Mouse (Mus musculus) megakaryocyte, adult 5-6 weeks (primary cell): ENCODE data around the gene Speer4d. TPM values are rescaled to one million over a fixed set of nuclear protein-coding genes. Genes with fewer than 3 reads are reported as not detected.
"Not testable (repeated sequence)": the region's sequence is repeated elsewhere in the genome, so short reads cannot be mapped to it uniquely, and the experiment has no call there.

Experiments
- ATAC-seq: 2 replicates; pipeline ENCODE4 v1.8.0; 2016; ENCODE audit warnings: mild to moderate bottlenecking, inconsistent platforms; ENCODE audit not compliant: poor library complexity, severe bottlenecking
- total RNA-seq, 2 experiments: library from RNA; stranded (forward) in 1 of 2; stranded (reverse) in 1 of 2; fragments of 153-499, 151-499 nt in 1 of 2; fragments of 221-1000, 200-1000 nt in 1 of 2; gene quantifications; 2 replicates each; pipeline versions ENCODE4 v1.2.3 to v1.2.4; 2015 to 2017

Gene Speer4d
- total RNA-seq, 2 experiments from 2014 or later: not detected

DNA sequence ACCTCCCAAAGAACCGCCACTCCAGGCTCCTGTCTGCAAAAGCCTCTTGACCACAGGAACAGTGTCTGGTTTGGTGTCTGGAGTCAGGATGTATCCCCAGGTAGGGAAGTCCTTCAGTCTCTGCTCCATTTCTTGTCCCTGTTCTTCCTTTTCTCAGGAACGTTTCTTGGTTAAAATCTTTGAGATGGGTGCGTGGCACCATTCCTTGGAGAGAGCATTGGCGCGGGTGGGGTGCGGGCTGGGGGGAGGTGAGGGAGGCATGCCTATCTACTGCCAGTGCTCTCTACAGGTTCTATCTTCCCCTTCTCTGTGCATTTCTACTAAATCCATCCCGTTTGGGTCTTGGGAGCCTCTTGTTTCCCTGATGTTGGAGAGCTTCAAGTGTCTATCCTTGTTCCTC, 45.0 kb downstream of the Speer4d start:
- ATAC-seq: not testable (repeated sequence)

DNA sequence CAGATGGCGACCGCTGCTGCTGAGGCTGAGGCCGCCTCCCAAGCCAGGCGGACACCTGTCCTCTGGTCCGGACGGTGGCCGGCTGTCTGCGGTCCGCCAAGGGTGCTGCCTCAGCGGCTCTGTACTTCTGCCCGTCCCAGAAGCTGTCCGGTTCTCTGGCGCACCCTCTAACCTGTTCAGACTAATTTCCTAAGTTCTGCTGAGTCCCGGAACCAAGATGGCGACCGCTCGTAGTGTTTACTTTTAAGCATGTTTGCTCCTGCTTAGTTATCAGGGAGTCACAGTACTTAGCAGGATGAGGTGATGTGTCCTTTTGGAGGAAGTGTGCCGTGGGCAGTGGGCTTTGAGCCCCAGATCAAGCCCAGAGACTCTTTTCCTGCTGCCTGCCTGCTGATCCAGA, 51.9 kb downstream of the Speer4d start:
- ATAC-seq: not testable (repeated sequence)

Other genes with a start within 250 kb of the Speer4d start
- gene Gm21149, start 142.5 kb upstream of the Speer4d start, total RNA-seq (2015): not detected in 2 replicates
- gene Gm21149, start 142.5 kb upstream of the Speer4d start, total RNA-seq (2017): not detected in 2 replicates
- gene Gm21190, start 89.8 kb upstream of the Speer4d start, total RNA-seq (2015): not detected in 2 replicates
- gene Gm21190, start 89.8 kb upstream of the Speer4d start, total RNA-seq (2017): not detected in 2 replicates
- not detected in 2 replicates for gene Gm21083, start 41.7 kb upstream of the Speer4d start, total RNA-seq (2015)
- not detected in 2 replicates for gene Gm21083, start 41.7 kb upstream of the Speer4d start, total RNA-seq (2017)
- gene 4930572O03Rik, start 38.0 kb downstream of the Speer4d start, total RNA-seq (2015): not detected in 2 replicates
- gene 4930572O03Rik, start 38.0 kb downstream of the Speer4d start, total RNA-seq (2017): not detected in 2 replicates
- not detected in 2 replicates for gene Speer4c, start 95.2 kb downstream of the Speer4d start, total RNA-seq (2015)
- not detected in 2 replicates for gene Speer4c, start 95.2 kb downstream of the Speer4d start, total RNA-seq (2017)